Mouse (Mus musculus) cerebral cortex, adult 2 months (tissue): ENCODE measurements around the gene Gm5901.

ENCODE experiments used
- WGBS: fragments of 180-500 bp; shearing (Covaris S2); methylation state at CpG from one replicate; pipeline ENCODE4 v1.1.7; 2018; 5-methylcytosine and 5-hydroxymethylcytosine counted together

The Gm5901 gene

DNA sequence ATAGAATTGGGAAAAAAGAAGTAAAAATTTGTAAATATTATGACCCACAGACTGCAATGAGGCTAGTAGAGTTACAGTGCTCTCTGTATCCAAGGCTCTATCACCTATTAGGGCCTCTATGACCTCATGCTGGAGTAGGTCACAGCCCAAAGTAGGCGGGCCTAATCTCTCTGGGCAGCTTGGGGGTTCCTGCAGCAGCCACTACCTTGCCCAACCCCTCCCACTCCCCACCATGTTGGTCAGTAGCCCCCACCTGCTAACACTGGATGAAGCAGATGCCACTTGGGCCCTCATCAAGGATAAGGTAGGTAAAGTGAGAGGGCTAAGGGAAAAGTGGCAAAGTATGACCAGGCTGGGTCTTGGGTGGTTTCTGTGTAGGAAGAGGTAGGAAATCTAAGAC is at the start of gene Gm5901:
Gene Gm5901, plus strand, starts transcription at position 173 of the 400 bp plus-strand sequence.
- 100% methylated on average over 1 of the region's 1 CpGs for WGBS

DNA sequence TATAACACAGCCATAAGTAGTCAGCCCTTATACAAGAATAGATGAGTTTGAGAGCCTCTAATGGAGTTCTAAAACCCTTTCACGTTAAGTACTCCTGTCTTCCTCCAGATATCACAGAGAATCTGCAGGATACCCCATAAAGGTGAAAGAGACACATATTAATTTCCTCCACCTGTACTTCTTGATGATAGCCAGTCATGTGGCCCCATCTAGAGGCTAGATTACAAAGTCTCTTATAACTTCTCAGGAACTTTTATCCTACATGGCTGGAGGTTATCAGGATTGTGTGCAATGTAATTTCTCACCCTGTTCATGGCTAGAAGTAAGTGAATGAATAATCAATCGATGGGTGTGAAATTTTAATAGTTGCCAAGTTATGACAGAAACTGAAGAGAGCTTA is 49.5 kb upstream of the Gm5901 start:
- WGBS, result 77% methylated on average over 2 of the region's 2 CpGs

DNA sequence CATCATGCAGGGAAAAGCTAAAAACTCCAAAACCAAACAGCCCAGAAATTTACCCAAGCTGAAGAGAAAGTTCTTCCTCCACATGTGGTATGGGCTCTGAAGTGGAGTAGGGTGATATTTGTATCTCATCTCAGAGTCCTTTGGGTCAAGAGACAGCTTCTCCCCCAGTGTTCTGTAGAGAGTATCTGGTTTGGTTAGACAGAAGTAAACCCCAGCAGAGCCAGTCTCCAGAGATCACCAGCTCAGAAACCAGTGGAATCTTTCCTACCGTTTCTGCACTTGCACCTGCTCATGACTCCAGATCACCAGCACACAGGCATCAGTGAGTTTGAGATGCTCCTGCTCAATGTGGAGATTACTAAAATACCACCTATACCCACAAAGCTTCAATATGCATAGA is 40.8 kb upstream of the Gm5901 start, which contains the start of gene Olfr690:
Gene Olfr690, minus strand, starts transcription at position 101 of the 400 bp plus-strand sequence.
- 79% methylated on average over 1 of the region's 1 CpGs for WGBS

GRCm38 (mm10) chr7:105342170-105342569 is 32.7 kb upstream of the Gm5901 start, which contains the start of gene Olfr691:
Gene Olfr691, minus strand, starts transcription at chr7:105342270.
- 64% methylated on average over 1 of the region's 1 CpGs for WGBS

- WGBS, result 65% methylated on average over 2 of the region's 2 CpGs
These were observed 32.1 kb upstream of the Gm5901 start for GRCm38 (mm10) chr7:105342752-105343151.

- WGBS, result no CpG with 5 or more reads among the region's 5 CpGs
These were observed 18.8 kb upstream of the Gm5901 start for GRCm38 (mm10) chr7:105356064-105356463.

DNA sequence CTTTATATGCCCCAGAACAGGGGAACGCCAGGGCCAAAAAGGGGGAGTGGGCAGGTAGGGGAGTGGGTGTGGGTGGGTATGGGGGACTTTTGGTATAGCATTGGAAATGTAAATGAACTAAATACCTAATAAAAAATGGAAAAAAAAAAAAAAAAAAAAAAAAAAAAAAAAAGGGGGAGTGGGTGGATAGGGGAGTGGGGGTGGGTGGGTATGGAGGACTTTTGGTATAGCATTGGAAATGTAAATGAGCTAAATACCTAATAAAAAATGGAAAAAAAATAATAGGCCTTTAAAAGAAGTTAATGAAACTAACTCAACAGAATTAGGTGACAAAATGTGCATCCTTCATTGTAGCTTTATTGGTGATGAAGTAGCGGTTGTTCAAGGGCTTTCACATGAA is 18.4 kb upstream of the Gm5901 start:
- 95% methylated on average over 1 of the region's 2 CpGs for WGBS

- 67% methylated on average over 2 of the region's 2 CpGs for WGBS
These were observed 13.1 kb upstream of the Gm5901 start for GRCm38 (mm10) chr7:105361713-105362112.

GRCm38 (mm10) chr7:105367268-105367667 is 7.6 kb upstream of the Gm5901 start:
- WGBS, result 90% methylated on average over 5 of the region's 5 CpGs

DNA sequence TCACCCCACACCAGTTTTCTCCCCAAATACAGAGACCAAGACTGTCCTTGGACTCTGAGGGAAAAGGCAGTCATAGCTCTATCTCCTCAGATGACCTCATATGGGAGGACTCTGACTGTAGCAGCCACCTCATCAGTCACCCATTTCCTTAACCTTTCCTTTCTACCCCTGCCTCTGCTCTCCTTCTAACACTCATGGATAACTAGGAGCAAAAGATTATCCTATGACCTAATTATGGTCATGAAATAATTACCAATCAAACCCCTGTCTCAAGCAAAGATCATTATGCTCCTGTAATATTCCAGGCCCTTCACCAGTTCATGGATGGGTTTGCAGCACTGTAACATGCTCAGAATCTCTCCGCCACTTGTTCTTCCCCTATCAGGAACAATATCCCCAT is 6.9 kb upstream of the Gm5901 start, which contains the start of gene Olfr692:
Gene Olfr692, plus strand, starts transcription at position 301 of the 400 bp plus-strand sequence.
- 97% methylated on average over 1 of the region's 1 CpGs for WGBS

- 95% methylated on average over 4 of the region's 4 CpGs for WGBS
These were observed 6.3 kb upstream of the Gm5901 start for GRCm38 (mm10) chr7:105368521-105368920.

DNA sequence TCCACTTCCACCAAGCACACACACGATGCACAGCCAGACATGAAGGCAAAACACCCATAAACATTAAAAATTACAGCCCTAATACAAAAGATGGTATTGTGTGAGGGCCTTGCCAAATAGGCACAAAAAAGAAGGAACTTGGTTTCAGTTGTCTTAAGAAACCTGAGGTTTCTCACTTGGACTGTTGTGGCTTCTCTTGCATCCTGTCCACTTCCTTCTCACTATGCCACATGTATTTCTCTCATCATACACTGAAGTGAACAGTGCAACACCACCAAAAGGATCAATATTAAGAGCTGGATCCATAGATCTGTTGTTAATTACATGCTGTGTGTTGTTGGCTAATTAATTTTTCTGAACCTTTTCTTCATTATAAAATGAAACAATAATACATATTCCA is 1.9 kb upstream of the Gm5901 start:
- 93% methylated on average over 1 of the region's 1 CpGs for WGBS

GRCm38 (mm10) chr7:105373509-105373908 is 1.3 kb upstream of the Gm5901 start:
- WGBS, result 68% methylated on average over 4 of the region's 4 CpGs

DNA sequence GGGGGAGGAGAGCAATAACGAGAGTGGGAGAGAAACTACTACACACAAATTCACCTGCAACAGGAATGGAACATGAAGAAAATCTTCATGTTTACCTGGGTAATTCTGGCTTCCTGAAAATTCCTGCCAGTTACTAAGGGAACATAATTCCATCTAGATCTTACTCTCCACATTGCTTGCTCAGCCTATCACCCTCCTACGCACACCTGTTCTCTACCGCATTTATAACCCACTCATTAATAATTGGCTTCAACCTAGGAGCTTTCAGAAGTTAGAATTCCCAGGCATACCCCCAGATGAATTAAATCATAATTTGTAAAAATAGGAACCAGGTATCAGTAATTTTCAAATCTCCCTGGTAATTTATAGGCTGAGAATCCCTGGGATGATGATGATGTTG is 862 bp upstream of the Gm5901 start:
- WGBS, result 77% methylated on average over 3 of the region's 3 CpGs

DNA sequence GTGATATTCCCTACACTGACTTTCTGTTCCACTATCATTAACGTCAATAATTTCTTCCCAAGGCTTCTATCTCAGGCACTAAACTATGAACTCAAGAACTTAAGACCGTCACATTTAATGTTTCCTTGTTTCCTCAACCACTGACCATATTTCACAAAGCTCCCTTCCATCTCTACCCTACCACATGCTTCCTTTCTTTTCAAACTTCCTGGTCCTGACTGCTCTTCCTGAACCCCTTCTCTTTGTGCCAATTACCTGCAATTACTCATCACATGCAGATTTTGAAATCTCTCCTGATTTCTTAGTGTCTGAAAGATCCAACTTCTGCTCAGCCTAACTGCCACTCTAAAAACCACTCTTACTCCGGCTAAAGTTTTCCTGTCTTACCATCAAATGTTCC is 5.5 kb downstream of the Gm5901 start:
- 98% methylated on average over 3 of the region's 3 CpGs for WGBS

DNA sequence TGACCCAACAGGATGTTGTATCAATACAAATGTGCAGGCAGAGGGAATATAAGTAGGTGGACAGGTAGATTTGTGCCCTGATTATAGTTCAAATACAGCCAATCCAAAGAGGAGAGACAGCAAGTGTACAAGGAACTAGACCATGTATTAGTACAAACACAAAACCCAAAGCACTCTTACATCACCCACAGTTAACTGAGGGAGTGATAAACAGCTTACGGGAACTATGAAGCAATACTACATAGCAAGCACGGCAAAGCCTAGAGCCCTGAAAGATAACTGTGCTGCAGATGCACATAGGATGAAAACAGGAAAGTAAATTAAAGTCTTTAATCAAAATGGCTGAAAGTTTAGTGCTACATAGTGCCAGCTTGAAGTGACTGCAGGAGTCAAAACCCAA is 12.9 kb downstream of the Gm5901 start:
- WGBS, result 95% methylated on average over 2 of the region's 2 CpGs

DNA sequence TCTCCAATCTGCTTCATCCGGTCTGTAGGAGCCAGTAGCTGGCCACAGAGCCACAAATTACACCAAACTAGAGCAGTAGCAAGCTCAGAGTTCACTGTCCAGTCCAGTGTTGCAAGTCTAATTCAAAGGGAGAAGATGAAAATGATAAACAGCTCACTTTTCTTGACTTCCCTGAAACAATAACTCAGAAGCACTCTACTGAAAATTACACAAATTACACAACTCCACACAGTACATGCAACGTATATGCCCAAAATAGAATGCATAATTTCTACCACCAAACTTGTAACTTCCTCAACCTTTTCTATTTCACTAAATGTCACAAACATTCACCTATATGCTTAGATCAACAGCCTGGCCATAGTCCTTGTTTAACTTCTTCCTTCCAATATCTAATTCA is 15.4 kb downstream of the Gm5901 start:
- WGBS, result 61% methylated on average over 2 of the region's 2 CpGs

DNA sequence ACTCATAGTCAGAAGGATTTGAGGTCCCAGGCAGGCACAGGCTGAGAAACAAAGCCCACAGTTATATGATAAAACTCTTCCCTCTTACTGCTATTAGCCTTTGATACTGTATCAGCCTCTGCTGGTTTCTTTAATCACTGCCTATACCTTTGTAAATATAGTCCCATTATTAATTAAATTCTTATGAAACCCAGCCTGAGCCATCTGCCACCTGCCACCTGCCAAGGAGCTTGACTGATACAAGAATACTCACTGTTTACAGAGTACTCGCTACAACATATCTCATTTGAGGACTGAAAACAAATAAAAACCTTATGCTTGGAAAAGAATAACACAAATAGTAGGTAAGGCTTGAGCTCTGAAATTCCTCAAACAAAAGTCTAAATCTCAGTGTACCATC is 19.8 kb downstream of the Gm5901 start:
- WGBS, result 56% methylated on average over 1 of the region's 1 CpGs

- WGBS, result under 1% methylated on average over 25 of the region's 25 CpGs
These were observed 24.5 kb downstream of the Gm5901 start for GRCm38 (mm10) chr7:105399058-105399934.

DNA sequence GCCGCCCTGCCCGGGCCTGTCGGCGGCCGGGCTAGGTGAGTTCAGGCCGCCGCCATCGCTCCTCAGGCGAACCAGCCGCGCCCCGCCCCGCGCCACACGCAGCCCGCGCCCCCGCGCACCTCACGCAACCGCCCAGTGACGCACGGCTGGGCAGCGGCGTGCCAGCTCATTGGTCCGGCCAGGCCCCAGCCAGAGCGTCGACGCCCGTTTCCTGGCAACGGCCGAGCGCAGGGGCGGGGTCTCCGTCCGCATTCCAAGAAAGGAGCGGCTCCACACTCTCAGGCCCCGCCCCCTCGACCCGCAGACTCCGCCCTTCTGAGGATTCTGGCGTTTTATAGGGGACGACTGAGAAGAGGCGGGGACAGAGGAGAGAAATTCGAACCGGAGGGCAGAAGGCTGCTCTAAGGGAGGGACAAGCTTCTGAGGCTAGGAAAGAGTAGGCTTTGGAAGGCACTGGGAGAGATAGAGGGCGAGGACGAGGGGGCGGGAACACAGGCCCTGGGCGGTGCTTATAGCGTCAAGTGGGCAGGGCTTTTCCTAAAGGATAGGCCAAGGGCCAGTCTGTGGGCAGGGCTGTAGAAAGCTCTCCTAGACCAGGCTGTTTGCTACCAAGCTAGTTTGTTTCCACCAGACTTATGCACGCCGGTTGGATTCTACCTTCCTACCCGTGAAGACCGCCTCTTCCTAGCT is 25.2 kb downstream of the Gm5901 start, which contains the start of gene Fam160a2:
Gene Fam160a2, minus strand, starts transcription at position 120 of the 690 bp plus-strand sequence.
- under 1% methylated on average over 43 of the region's 55 CpGs for WGBS

- WGBS, result 87% methylated on average over 5 of the region's 5 CpGs
These were observed 29.4 kb downstream of the Gm5901 start, which contains the start of gene Cnga4 for GRCm38 (mm10) chr7:105404268-105404667. Gene Cnga4, plus strand, starts transcription at chr7:105404568.

- WGBS, result 70% methylated on average over 1 of the region's 1 CpGs
These were observed 31.5 kb downstream of the Gm5901 start for GRCm38 (mm10) chr7:105406322-105406721.
